Mouse (Mus musculus) MEL (cell line): ENCODE measurements around the gene App. TPM values are rescaled to one million over a fixed set of nuclear protein-coding genes. Genes with fewer than 3 reads are reported as not detected.

Source experiments
- DNase-seq: peaks from one replicate; pipeline ENCODE4 v3.0.0; 2011; ENCODE audit warnings: low read depth, low spot score
- H3K27ac ChIP-seq: 2 replicates; pipeline ENCODE4 v1.5.1; 2012; ENCODE audit warnings: low read depth, mild to moderate bottlenecking, control low read depth, low read length, moderate library complexity; ENCODE audit not compliant: control insufficient read depth
- H3K27me3 ChIP-seq, 2 experiments: fragments of 150-350 bp in 1 of 2; sonication (generic) in 1 of 2; 2 replicates each; pipeline ENCODE4 v1.6.1; 2012; ENCODE audit warnings: low read length in 2 of 2, mild to moderate bottlenecking in 2 of 2, improper control_type of control experiment in 1 of 2, moderate library complexity in 1 of 2; ENCODE audit not compliant: insufficient read depth in 2 of 2, control insufficient read depth in 1 of 2
- H3K36me3 ChIP-seq, 2 experiments: 2 replicates each; pipeline ENCODE4 v1.6.1; 2012 to 2014; ENCODE audit warnings: low read length in 2 of 2, improper control_type of control experiment in 1 of 2, inconsistent platforms in 1 of 2, mild to moderate bottlenecking in 1 of 2; ENCODE audit not compliant: insufficient read depth in 2 of 2, control insufficient read depth in 1 of 2
- H3K4me1 ChIP-seq, 2 experiments: fragments of 150-350 bp in 1 of 2; sonication (generic) in 1 of 2; 2 replicates each; pipeline ENCODE4 v1.6.1; 2012; ENCODE audit warnings: low read length in 2 of 2, improper control_type of control experiment in 1 of 2, mild to moderate bottlenecking in 1 of 2; ENCODE audit not compliant: insufficient read depth in 2 of 2, control insufficient read depth in 1 of 2
- H3K4me3 ChIP-seq, 2 experiments: fragments of 150-350 bp in 1 of 2; sonication (generic) in 1 of 2; 2 replicates each; pipeline ENCODE4 v1.5.1; 2012; ENCODE audit warnings: low read depth in 2 of 2, low read length in 2 of 2, mild to moderate bottlenecking in 2 of 2, moderate library complexity in 2 of 2, control low read depth in 1 of 2, improper control_type of control experiment in 1 of 2; ENCODE audit not compliant: control insufficient read depth in 1 of 2, insufficient read depth in 1 of 2
- H3K79me2 ChIP-seq: 2 replicates; pipeline ENCODE4 v1.6.1; 2012; ENCODE audit warnings: mild to moderate bottlenecking, low read length, moderate library complexity; ENCODE audit not compliant: control insufficient read depth, poor library complexity, insufficient read depth
- H3K9ac ChIP-seq: 2 replicates; pipeline ENCODE4 v1.6.1; 2012; ENCODE audit warnings: low read depth, mild to moderate bottlenecking, control low read depth, low read length, moderate library complexity; ENCODE audit not compliant: control insufficient read depth, poor library complexity, severe bottlenecking
- H3K9me3 ChIP-seq: fragments of 150-350 bp; sonication (generic); replicated peaks from 2 replicates; pipeline ENCODE4 v1.6.1; 2012; ENCODE audit warnings: mild to moderate bottlenecking, low read length, improper control_type of control experiment, moderate library complexity; ENCODE audit not compliant: insufficient read depth
- BHLHE40 ChIP-seq: IDR thresholded peaks from 2 replicates; pipeline ENCODE4 v1.6.1; 2012; ENCODE audit warnings: low read depth, mild to moderate bottlenecking, inconsistent platforms, low read length, improper control_type of control experiment, borderline replicate concordance
- CHD1 ChIP-seq: IDR thresholded peaks from 2 replicates; pipeline ENCODE4 v1.6.1; 2012; ENCODE audit warnings: low read depth, mild to moderate bottlenecking, inconsistent platforms, low read length, improper control_type of control experiment
- CTCF ChIP-seq, 3 experiments: IDR thresholded peaks in 2 of 3; conservative IDR thresholded peaks in 1 of 3; 2 replicates each; pipeline ENCODE4 v1.5.1; 2011 to 2012; ENCODE audit warnings: low read length in 3 of 3, low read depth in 2 of 3, mild to moderate bottlenecking in 2 of 3, improper control_type of control experiment in 1 of 3, inconsistent platforms in 1 of 3, mixed read lengths in 1 of 3, moderate library complexity in 1 of 3; ENCODE audit not compliant: control insufficient read depth in 1 of 3, insufficient read depth in 1 of 3, poor library complexity in 1 of 3, severe bottlenecking in 1 of 3
- ELF1 ChIP-seq: IDR thresholded peaks from 2 replicates; pipeline ENCODE4 v1.6.1; 2014; ENCODE audit warnings: low read depth, mild to moderate bottlenecking, inconsistent platforms, low read length, improper control_type of control experiment, moderate library complexity
- EP300 ChIP-seq, 2 experiments: IDR thresholded peaks; 2 replicates each; pipeline ENCODE4 v1.6.1; 2011; ENCODE audit warnings: improper control_type of control experiment in 2 of 2, low read length in 2 of 2, low read depth in 1 of 2, mild to moderate bottlenecking in 1 of 2
- ETS1 ChIP-seq: IDR thresholded peaks from 2 replicates; pipeline ENCODE4 v1.6.1; 2012; ENCODE audit warnings: low read depth, mild to moderate bottlenecking, inconsistent platforms, low read length, improper control_type of control experiment, moderate library complexity
- GATA1 ChIP-seq: IDR thresholded peaks from 2 replicates; pipeline ENCODE4 v1.6.1; 2011; ENCODE audit warnings: low read depth, low read length, improper control_type of control experiment
- HCFC1 ChIP-seq: IDR thresholded peaks from 2 replicates; pipeline ENCODE4 v1.6.1; 2012; ENCODE audit warnings: low read depth, mild to moderate bottlenecking, inconsistent platforms, low read length, improper control_type of control experiment, moderate library complexity
- JUND ChIP-seq: IDR thresholded peaks from 2 replicates; pipeline ENCODE4 v1.6.1; 2011; ENCODE audit warnings: low read depth, mild to moderate bottlenecking, improper control_type of control experiment, low read length
- MAFK ChIP-seq: IDR thresholded peaks from 2 replicates; pipeline ENCODE4 v1.6.1; 2011; ENCODE audit warnings: low read depth, mild to moderate bottlenecking, low read length, improper control_type of control experiment, borderline replicate concordance
- MAX ChIP-seq: IDR thresholded peaks from 2 replicates; pipeline ENCODE4 v1.6.1; 2011; ENCODE audit warnings: low read length, improper control_type of control experiment
- MEF2A ChIP-seq: IDR thresholded peaks from 2 replicates; pipeline ENCODE4 v1.6.1; 2014; ENCODE audit warnings: low read depth, mild to moderate bottlenecking, inconsistent platforms, low read length, improper control_type of control experiment; ENCODE audit not compliant: poor library complexity, insufficient replicate concordance, severe bottlenecking; ENCODE audit errors: extremely low read depth
- MYC ChIP-seq: IDR thresholded peaks from 2 replicates; pipeline ENCODE4 v1.6.1; 2011; ENCODE audit warnings: low read depth, mild to moderate bottlenecking, low read length, improper control_type of control experiment, moderate library complexity
- NELFE ChIP-seq: IDR thresholded peaks from 2 replicates; pipeline ENCODE4 v1.6.1; 2011; ENCODE audit warnings: low read depth, low read length, improper control_type of control experiment
- NRF1 ChIP-seq: IDR thresholded peaks from 2 replicates; pipeline ENCODE4 v1.6.1; 2014; ENCODE audit warnings: low read depth, mild to moderate bottlenecking, inconsistent platforms, low read length, improper control_type of control experiment, moderate library complexity; ENCODE audit not compliant: poor library complexity, insufficient read depth, severe bottlenecking
- POLR2AphosphoS5 ChIP-seq: IDR thresholded peaks from 2 replicates; pipeline ENCODE4 v1.6.1; 2012; ENCODE audit warnings: low read depth, borderline replicate concordance, mild to moderate bottlenecking, inconsistent platforms, low read length, moderate library complexity, mixed read lengths
- SMC3 ChIP-seq: IDR thresholded peaks from 2 replicates; pipeline ENCODE4 v1.6.1; 2011; ENCODE audit warnings: low read depth, low read length, improper control_type of control experiment
- TAL1 ChIP-seq: IDR thresholded peaks from 2 replicates; pipeline ENCODE4 v1.6.1; 2012; ENCODE audit warnings: mild to moderate bottlenecking, inconsistent platforms, low read length, moderate library complexity, mixed read lengths
- TBP ChIP-seq: IDR thresholded peaks from 2 replicates; pipeline ENCODE4 v1.8.0; 2011; ENCODE audit warnings: low read depth, low read length, improper control_type of control experiment
- TCF12 ChIP-seq: IDR thresholded peaks from 2 replicates; pipeline ENCODE4 v1.6.1; 2014; ENCODE audit warnings: low read depth, mild to moderate bottlenecking, inconsistent platforms, low read length, improper control_type of control experiment, moderate library complexity
- UBTF ChIP-seq: IDR thresholded peaks from 2 replicates; pipeline ENCODE4 v1.6.1; 2012; ENCODE audit warnings: low read depth, mild to moderate bottlenecking, inconsistent platforms, low read length, improper control_type of control experiment, moderate library complexity, borderline replicate concordance; ENCODE audit not compliant: insufficient read depth
- USF1 ChIP-seq: IDR thresholded peaks from 2 replicates; pipeline ENCODE4 v1.6.1; 2014; ENCODE audit warnings: low read depth, mild to moderate bottlenecking, inconsistent platforms, low read length, improper control_type of control experiment, moderate library complexity
- USF2 ChIP-seq, 2 experiments: IDR thresholded peaks; 2 replicates each; pipeline ENCODE4 v1.6.1; 2011 to 2012; ENCODE audit warnings: improper control_type of control experiment in 2 of 2, low read length in 2 of 2, borderline replicate concordance in 1 of 2, inconsistent platforms in 1 of 2, low read depth in 1 of 2, mild to moderate bottlenecking in 1 of 2; ENCODE audit not compliant: insufficient read depth in 1 of 2
- ZC3H11A ChIP-seq: IDR thresholded peaks from 2 replicates; pipeline ENCODE4 v1.6.1; 2012; ENCODE audit warnings: low read depth, mild to moderate bottlenecking, inconsistent platforms, low read length, improper control_type of control experiment
- ZKSCAN1 ChIP-seq: IDR thresholded peaks from 2 replicates; pipeline ENCODE4 v1.6.1; 2012; ENCODE audit warnings: low read depth, mild to moderate bottlenecking, inconsistent platforms, low read length, improper control_type of control experiment, moderate library complexity
- ZMIZ1 ChIP-seq: IDR thresholded peaks from 2 replicates; pipeline ENCODE4 v1.6.1; 2012; ENCODE audit warnings: low read depth, mild to moderate bottlenecking, inconsistent platforms, low read length, improper control_type of control experiment, moderate library complexity
- ZNF384 ChIP-seq: IDR thresholded peaks from 2 replicates; pipeline ENCODE4 v1.6.1; 2012; ENCODE audit warnings: low read depth, mild to moderate bottlenecking, inconsistent platforms, low read length, improper control_type of control experiment
- polyA plus RNA-seq, 2 experiments: library from polyadenylated mRNA; stranded (reverse) in 1 of 2; unstranded in 1 of 2; fragments of >175 nt in 1 of 2; fragments of >200 nt in 1 of 2; gene quantifications; 2 replicates each; pipeline versions ENCODE4 v1.2.1 to v1.2.4; 2012; ENCODE audit warnings: low replicate concordance in 2 of 2, low read depth in 1 of 2; ENCODE audit not compliant: insufficient read length in 2 of 2, insufficient read depth in 1 of 2, missing spikeins in 1 of 2
- total RNA-seq: library from RNA; depleted of rRNA; stranded (reverse); fragments of 300-350 nt; gene quantifications from 2 replicates; pipeline ENCODE4 v1.2.3, GENCODE M21; 2012

Gene App
- total and polyA plus RNA-seq, 3 experiments, result not detected

DNA sequence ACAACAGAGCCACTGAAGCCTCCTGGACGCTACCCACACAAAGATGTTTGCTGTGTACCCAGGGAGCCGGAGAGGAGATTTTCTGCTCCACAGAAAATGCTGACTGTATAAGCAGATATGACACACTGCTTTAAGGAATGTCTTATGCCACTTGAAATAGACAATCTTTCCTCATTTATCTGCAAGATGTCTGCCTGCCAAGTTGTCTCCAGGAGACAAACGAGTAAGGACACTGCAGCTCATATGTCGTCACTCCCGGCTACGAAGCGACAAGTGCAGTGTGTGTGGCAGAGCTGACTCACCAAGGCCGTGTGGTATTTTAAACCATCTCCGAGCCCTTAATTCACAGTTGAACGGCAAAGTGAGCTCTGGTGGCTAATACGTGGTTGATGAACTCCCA is 36.2 kb downstream of the App start:
- Histone ChIP-seq H3K9ac (no peak overlapping the region), H3K79me2 (no peaks in the 10 kb centered on the region), H3K27ac (no peak overlapping the region), H3K9me3 (no peaks in the 10 kb centered on the region), H3K4me1 (no peaks in the 10 kb centered on the region), H3K36me3 (no peaks in the 10 kb centered on the region), H3K4me3 (no peak overlapping the region), H3K27me3 (no peaks in the 10 kb centered on the region)
- no peak for DNase-seq
- no peak for TF ChIP-seq MEF2A
- no peak for TF ChIP-seq USF1
- TF ChIP-seq ZKSCAN1, result no peak
- no peak for TF ChIP-seq TBP
- no peak for TF ChIP-seq MAX
- no peak for TF ChIP-seq CTCF (IDR thresholded peaks at IDR 0.05 in 2 of 3, conservative IDR thresholded peaks at IDR 0.05 in 1 of 3; ENCODE audit: control insufficient read depth in 1 of 3, insufficient read depth in 1 of 3, low read depth in 2 of 3, low read length in 3 of 3, poor library complexity in 1 of 3, severe bottlenecking in 1 of 3)
- TF ChIP-seq NRF1, result no peak
- TF ChIP-seq NELFE, result no peak
- TF ChIP-seq SMC3, result no peak
- no peak for TF ChIP-seq BHLHE40
- TF ChIP-seq HCFC1, result no peak
- no peak for TF ChIP-seq ZNF384
- TF ChIP-seq MAFK, result no peak
- TF ChIP-seq ELF1, result no peak
- no peak for TF ChIP-seq ZMIZ1
- TF ChIP-seq TCF12, result no peak
- no peak for TF ChIP-seq JUND

DNA sequence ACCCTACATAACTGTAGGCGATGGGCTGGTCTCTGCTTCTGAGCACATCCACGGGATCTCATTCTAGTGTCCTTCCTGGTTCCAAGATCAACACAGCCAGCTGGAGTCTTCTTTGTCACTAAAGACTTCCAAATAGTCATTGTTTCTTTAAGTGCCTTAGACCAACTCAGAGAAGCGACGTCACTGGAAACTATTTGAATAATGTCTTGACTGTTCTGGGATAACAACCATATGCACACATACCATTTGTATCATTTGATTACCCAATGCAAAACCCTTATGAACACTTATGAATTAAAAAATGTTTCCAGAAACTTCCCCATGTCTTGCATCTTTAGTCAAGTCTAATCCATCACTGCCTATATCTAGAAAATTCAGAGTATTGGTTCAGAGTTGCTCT is 37.5 kb downstream of the App start:
- Histone ChIP-seq H3K79me2 (no peaks in the 10 kb centered on the region), H3K9ac (no peak overlapping the region), H3K4me3 (no peak overlapping the region), H3K36me3 (no peaks in the 10 kb centered on the region), H3K27ac (no peak overlapping the region), H3K9me3 (no peaks in the 10 kb centered on the region), H3K27me3 (no peaks in the 10 kb centered on the region), H3K4me1 (no peaks in the 10 kb centered on the region)
- DNase-seq, result no peak
- TF ChIP-seq CHD1 (no peak), BHLHE40 (no peak), TCF12 (no peak), TBP (no peak), MYC (no peak), TAL1 (no peak), UBTF (no peak), GATA1 (no peak), CTCF (IDR thresholded peaks at IDR 0.05 in 2 of 3, conservative IDR thresholded peaks at IDR 0.05 in 1 of 3; ENCODE audit: control insufficient read depth in 1 of 3, insufficient read depth in 1 of 3, low read depth in 2 of 3, low read length in 3 of 3, poor library complexity in 1 of 3, severe bottlenecking in 1 of 3) (no peak), USF2 (IDR thresholded peaks at IDR 0.05; ENCODE audit: borderline replicate concordance in 1 of 2, insufficient read depth in 1 of 2, low read depth in 1 of 2, low read length in 2 of 2) (no peak), POLR2AphosphoS5 (no peak), NELFE (no peak), HCFC1 (no peak), MAFK (no peak), ZC3H11A (no peak), EP300 (IDR thresholded peaks at IDR 0.05; ENCODE audit: low read depth in 1 of 2, low read length in 2 of 2) (no peak), ZNF384 (no peak), ZMIZ1 (no peak), ETS1 (no peak)
